Mouse (Mus musculus) liver, adult 2 months (tissue): ENCODE data around the gene Orm1. TPM values are rescaled to one million over a fixed set of nuclear protein-coding genes. Genes with fewer than 3 reads are reported as not detected.

ENCODE experiments used
- DNase-seq: peaks from one replicate; pipeline ENCODE4 v3.0.0-alpha.2; 2011; ENCODE audit warnings: low read depth, low spot score; ENCODE audit errors: extremely low read depth
- H3K27ac ChIP-seq: fragments of 200-500 bp; replicated peaks from 2 replicates; pipeline ENCODE4 v1.5.1; 2012; ENCODE audit warnings: low read depth, mild to moderate bottlenecking, control low read depth, inconsistent platforms, low read length; ENCODE audit not compliant: insufficient read depth
- H3K27me3 ChIP-seq: fragments of 200-500 bp; 2 replicates; pipeline ENCODE4 v1.6.1; 2012; ENCODE audit warnings: mild to moderate bottlenecking, moderate library complexity, low read length, inconsistent platforms; ENCODE audit not compliant: control insufficient read depth, insufficient read depth
- H3K36me3 ChIP-seq: fragments of 200-500 bp; 2 replicates; pipeline ENCODE4 v1.6.1; 2012; ENCODE audit warnings: low read length, inconsistent platforms; ENCODE audit not compliant: control insufficient read depth, insufficient read depth
- H3K4me1 ChIP-seq: fragments of 200-500 bp; 2 replicates; pipeline ENCODE4 v1.6.1; 2011; ENCODE audit warnings: low read length; ENCODE audit not compliant: control insufficient read depth, insufficient read depth
- H3K4me3 ChIP-seq: fragments of 200-500 bp; 2 replicates; pipeline ENCODE4 v1.5.1; 2011; ENCODE audit warnings: low read depth, mild to moderate bottlenecking, control low read depth, low read length, moderate library complexity; ENCODE audit not compliant: insufficient read depth
- H3K79me2 ChIP-seq: fragments of 200-500 bp; 2 replicates; pipeline ENCODE4 v1.6.1; 2012; ENCODE audit warnings: inconsistent platforms, mild to moderate bottlenecking, low read length, moderate library complexity; ENCODE audit not compliant: control insufficient read depth, insufficient read depth
- H3K9ac ChIP-seq: fragments of 200-500 bp; 2 replicates; pipeline ENCODE4 v1.6.1; 2012; ENCODE audit warnings: low read depth, mild to moderate bottlenecking, control low read depth, inconsistent platforms, low read length
- CTCF ChIP-seq: fragments of 200-500 bp; IDR thresholded peaks from 2 replicates; pipeline ENCODE4 v1.5.1; 2011; ENCODE audit warnings: low read depth, low read length, control low read depth
- POLR2A ChIP-seq: fragments of 200-500 bp; IDR thresholded peaks from 2 replicates; pipeline ENCODE4 v1.6.1; 2011; ENCODE audit warnings: low read length, control low read depth; ENCODE audit not compliant: insufficient read depth; ENCODE audit errors: extremely low read depth
- WGBS: fragments of 180-500 bp; shearing (Covaris S2); methylation state at CpG from one replicate; pipeline ENCODE4 v1.1.7; 2018; 5-methylcytosine and 5-hydroxymethylcytosine counted together
- polyA plus RNA-seq: library from polyadenylated mRNA; depleted of rRNA; stranded (reverse); fragments of >200 nt; gene quantifications from 2 replicates; pipeline ENCODE4 v1.2.3, GENCODE M21; 2012
- total RNA-seq: library from RNA; depleted of rRNA; stranded (reverse); fragments of >200 nt; gene quantifications from 2 replicates; pipeline ENCODE4 v1.2.3, GENCODE M21; 2014

Gene Orm1
- total and polyA plus RNA-seq, 2 experiments = 676 to 2,595 TPM

- no peaks in the 10 kb centered on the region for H3K27me3 ChIP-seq
- H3K27ac ChIP-seq = no peak overlapping the region
- TF ChIP-seq POLR2A (no peak), CTCF (no peak)
- H3K4me1 ChIP-seq = no peaks in the 10 kb centered on the region
- no peak overlapping the region for H3K9ac ChIP-seq
- H3K36me3 ChIP-seq = no peaks in the 10 kb centered on the region
- H3K79me2 ChIP-seq = no peaks in the 10 kb centered on the region
- WGBS = 89% methylated on average over 8 of the region's 8 CpGs
- no peak for DNase-seq
- H3K4me3 ChIP-seq = no peak overlapping the region
Measured at GRCm38 (mm10) chr4:63373404-63373803, 29.0 kb downstream of the Orm1 start.

GRCm38 (mm10) chr4:63374331-63374730 lies 30.0 kb downstream of the Orm1 start:
- no peak overlapping the region for H3K27ac ChIP-seq
- DNase-seq = no peak
- H3K79me2 ChIP-seq = no peaks in the 10 kb centered on the region
- H3K36me3 ChIP-seq = no peaks in the 10 kb centered on the region
- H3K9ac ChIP-seq = no peak overlapping the region
- H3K4me3 ChIP-seq = no peak overlapping the region
- H3K27me3 ChIP-seq = no peaks in the 10 kb centered on the region
- TF ChIP-seq POLR2A = no peak
- WGBS = 86% methylated on average over 12 of the region's 12 CpGs
- no peaks in the 10 kb centered on the region for H3K4me1 ChIP-seq

GRCm38 (mm10) chr4:63375367-63375766 lies 31.0 kb downstream of the Orm1 start:
- Histone ChIP-seq H3K36me3 (no peaks in the 10 kb centered on the region), H3K4me3 (no peak overlapping the region), H3K4me1 (no peaks in the 10 kb centered on the region), H3K27ac (no peak overlapping the region), H3K9ac (no peak overlapping the region), H3K27me3 (no peaks in the 10 kb centered on the region), H3K79me2 (no peaks in the 10 kb centered on the region)
- no peak for DNase-seq
- TF ChIP-seq POLR2A = no peak
- 71% methylated on average over 1 of the region's 1 CpGs for WGBS

- 71% methylated on average over 7 of the region's 7 CpGs for WGBS
- Histone ChIP-seq H3K79me2 (no peaks in the 10 kb centered on the region), H3K27ac (no peak overlapping the region), H3K4me1 (no peaks in the 10 kb centered on the region), H3K36me3 (no peaks in the 10 kb centered on the region), H3K27me3 (no peaks in the 10 kb centered on the region), H3K9ac (no peak overlapping the region), H3K4me3 (no peak overlapping the region)
- no peak for DNase-seq
- no peak for TF ChIP-seq POLR2A
- TF ChIP-seq CTCF = 0 out of 2 replicates have a peak, but pooled peaks have one; percentile 9
Measured at GRCm38 (mm10) chr4:63377483-63377882, 33.1 kb downstream of the Orm1 start.

- DNase-seq = no peak
- no peaks in the 10 kb centered on the region for H3K36me3 ChIP-seq
- H3K4me1 ChIP-seq = no peaks in the 10 kb centered on the region
- TF ChIP-seq CTCF (no peak), POLR2A (no peak)
- WGBS = 90% methylated on average over 4 of the region's 4 CpGs
- no peak overlapping the region for H3K4me3 ChIP-seq
- H3K9ac ChIP-seq = no peak overlapping the region
- H3K27me3 ChIP-seq = no peaks in the 10 kb centered on the region
- no peak overlapping the region for H3K27ac ChIP-seq
- no peaks in the 10 kb centered on the region for H3K79me2 ChIP-seq
Measured at GRCm38 (mm10) chr4:63382676-63383369, 38.5 kb downstream of the Orm1 start.

GRCm38 (mm10) chr4:63383474-63383873 lies 39.1 kb downstream of the Orm1 start:
- WGBS = 89% methylated on average over 12 of the region's 12 CpGs
- Histone ChIP-seq H3K9ac (no peak overlapping the region), H3K27ac (no peak overlapping the region)

More at GRCm38 (mm10) chr4:63383474-63383873, 39.1 kb downstream of the Orm1 start:
- no peak for DNase-seq
- no peak overlapping the region for H3K4me3 ChIP-seq
- H3K79me2 ChIP-seq = no peaks in the 10 kb centered on the region
- no peaks in the 10 kb centered on the region for H3K36me3 ChIP-seq
- TF ChIP-seq CTCF (no peak), POLR2A (no peak)
- H3K27me3 ChIP-seq = no peaks in the 10 kb centered on the region
- H3K4me1 ChIP-seq = no peaks in the 10 kb centered on the region
